Mouse (Mus musculus): ENCODE results near the gene Hoxd1.

GRCm38 (mm10) chr2:74724244-74725015 is 38.4 kb upstream of the Hoxd1 start:
- no peak for TF ChIP-seq POLR2A (IDR thresholded peaks at IDR 0.05; ENCODE audit: borderline replicate concordance, extremely low read depth, insufficient read depth, insufficient read length, poor library complexity, severe bottlenecking)
- TF ChIP-seq CTCF (IDR thresholded peaks at IDR 0.05; ENCODE audit: borderline replicate concordance, extremely low read depth, insufficient read depth, insufficient read length) = no peak

Data from brain, embryonic 14.5 days (tissue).